Mouse (Mus musculus) heart, postnatal 36 days (tissue): Measurements from ENCODE around the gene Sacs. TPM values are rescaled to one million over a fixed set of nuclear protein-coding genes. Genes with fewer than 3 reads are reported as not detected.
"Not testable (repeated sequence)": the region's sequence is repeated elsewhere in the genome, so short reads cannot be mapped to it uniquely, and the experiment has no call there.

ENCODE experiments used
- DNase-seq, 2 experiments: peaks; one replicate each; pipeline ENCODE4 v3.0.0; 2021 to 2022
- intact Hi-C: fragments of 180-260 bp; cut with DNase I; formaldehyde crosslinking; loops from one replicate; pipeline ENCODE4 v1.15.1; 2025
- total RNA-seq, 2 experiments: library from RNA; stranded (reverse); gene quantifications; 2 replicates each; pipeline ENCODE4 v1.2.3; 2021

Sacs gene
- total RNA-seq, 2 experiments from 2014 or later = 27.0 to 31.9 TPM

GRCm38 (mm10) chr14:61157426-61157825, 19.2 kb downstream of the Sacs start:
- intact Hi-C loops, DNase-seq: not testable (repeated sequence)

GRCm38 (mm10) chr14:61160920-61161319, 22.7 kb downstream of the Sacs start:
- intact Hi-C loops = no loop called here
- no peak for DNase-seq

- intact Hi-C loops = no loop called here
- DNase-seq = peak; percentile 24 to 33
These were observed 23.4 kb downstream of the Sacs start for GRCm38 (mm10) chr14:61161367-61162334.

GRCm38 (mm10) chr14:61164461-61164860, 26.2 kb downstream of the Sacs start:
- no peak for DNase-seq
- intact Hi-C loops = no loop called here

GRCm38 (mm10) chr14:61165929-61166328, 27.7 kb downstream of the Sacs start:
- intact Hi-C loops = no loop called here
- no peak for DNase-seq

GRCm38 (mm10) chr14:61171261-61171970, 33.2 kb downstream of the Sacs start:
- intact Hi-C loops = loop anchor here (10.0 kb wide), 1 partner anchor 273 kb away; no protein-coding TSS in a partner anchor
- DNase-seq = no peak

- intact Hi-C loops = loop anchor here (1.0 to 10.0 kb wide), 2 partner anchors 33 to 272 kb away; no protein-coding TSS in a partner anchor
- peak; percentile 99 for DNase-seq
These were observed 34.4 kb downstream of the Sacs start for GRCm38 (mm10) chr14:61172548-61173158.

- intact Hi-C loops = loop anchor here (1.0 to 10.0 kb wide), 2 partner anchors 34 to 272 kb away; no protein-coding TSS in a partner anchor
- DNase-seq = peak in 1 of 2 experiments; percentile 59
These were observed 35.0 kb downstream of the Sacs start for GRCm38 (mm10) chr14:61173229-61173628.

GRCm38 (mm10) chr14:61191904-61192303, 53.6 kb downstream of the Sacs start:
- intact Hi-C loops = no loop called here
- no peak for DNase-seq

- DNase-seq = no peak
- intact Hi-C loops = no loop called here
These were observed 54.1 kb downstream of the Sacs start for GRCm38 (mm10) chr14:61192326-61192725.

GRCm38 (mm10) chr14:61194416-61194815, 56.2 kb downstream of the Sacs start:
- no peak for DNase-seq
- intact Hi-C loops = no loop called here

GRCm38 (mm10) chr14:61210111-61210510, 71.9 kb downstream of the Sacs start:
- intact Hi-C loops = no loop called here
- DNase-seq = no peak

GRCm38 (mm10) chr14:61211754-61212153, 73.5 kb downstream of the Sacs start:
- intact Hi-C loops = no loop called here
- DNase-seq = no peak

- intact Hi-C loops = no loop called here
- no peak for DNase-seq
These were observed 82.9 kb downstream of the Sacs start for GRCm38 (mm10) chr14:61221166-61221565.

- intact Hi-C loops = no loop called here
- DNase-seq = no peak
These were observed 84.2 kb downstream of the Sacs start for GRCm38 (mm10) chr14:61222506-61222905.

- DNase-seq = no peak
- intact Hi-C loops = no loop called here
These were observed 85.5 kb downstream of the Sacs start for GRCm38 (mm10) chr14:61223740-61224139.

GRCm38 (mm10) chr14:61224387-61225077, 86.3 kb downstream of the Sacs start:
- DNase-seq = no peak
- intact Hi-C loops = no loop called here

- intact Hi-C loops = no loop called here
- DNase-seq = no peak
These were observed 87.9 kb downstream of the Sacs start for GRCm38 (mm10) chr14:61226151-61226550.

- no peak for DNase-seq
- intact Hi-C loops = no loop called here
These were observed 91.5 kb downstream of the Sacs start for GRCm38 (mm10) chr14:61229763-61230162.

- DNase-seq = no peak
- intact Hi-C loops = no loop called here
These were observed 91.9 kb downstream of the Sacs start for GRCm38 (mm10) chr14:61230179-61230578.
